Mouse (Mus musculus): ENCODE results near the gene Bmp7. TPM values are rescaled to one million over a fixed set of nuclear protein-coding genes. Genes with fewer than 3 reads are reported as not detected.

Gene Bmp7
- polyA plus RNA-seq, 1 experiment from 2014 or later: 27.5 TPM

DNA sequence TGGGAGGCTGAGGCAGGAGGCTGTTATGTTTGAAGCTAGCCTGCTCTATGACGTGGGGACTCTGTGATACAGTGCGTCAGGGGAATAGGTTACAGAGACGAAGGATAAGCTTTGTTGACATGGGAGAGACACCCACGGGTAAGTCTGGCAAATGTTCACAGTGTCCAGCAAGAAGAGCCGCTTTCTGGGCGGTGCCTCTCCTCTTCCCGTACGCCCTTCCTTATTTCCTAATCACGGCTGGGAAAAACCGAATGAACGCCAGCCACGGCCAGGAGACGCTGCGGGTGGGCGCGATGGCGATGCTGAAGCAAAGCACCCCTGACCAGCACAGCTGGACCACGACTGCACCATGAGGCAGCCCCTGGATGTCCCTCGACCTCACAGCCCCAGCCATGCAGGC lies 77.7 kb downstream of the Bmp7 start:
- no peak overlapping the region for H3K4me2 ChIP-seq
- no peak for ATAC-seq (ENCODE audit: insufficient number of reproducible peaks, low FRiP score, low TSS enrichment, low read depth)

DNA sequence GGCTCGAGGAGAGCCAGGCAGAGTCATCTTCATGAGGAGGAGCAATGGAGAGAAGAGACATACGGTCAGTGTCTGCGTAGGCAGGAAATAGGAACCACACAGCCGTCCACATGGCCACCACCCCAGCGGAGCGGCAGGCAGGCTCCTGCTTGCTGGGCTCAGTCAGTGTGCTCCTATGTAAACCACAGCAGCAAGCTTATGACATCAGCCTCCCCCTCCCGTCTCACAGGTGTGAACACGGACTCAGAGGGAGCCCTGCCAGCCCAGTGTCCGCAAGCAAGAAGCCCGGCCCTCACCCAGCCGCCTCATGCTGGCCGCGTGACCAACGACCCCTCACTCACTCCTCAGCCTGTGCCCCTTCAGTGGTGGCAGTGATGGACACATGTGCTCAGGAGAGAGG lies 78.5 kb downstream of the Bmp7 start:
- ATAC-seq (ENCODE audit: insufficient number of reproducible peaks, low FRiP score, low TSS enrichment, low read depth): 0 out of 2 replicates have a peak, but pooled peaks have one; percentile 14
- Histone ChIP-seq H3K9ac (no peak overlapping the region), H3K27ac (no peak overlapping the region)

More for the DNA sequence above, 77.7 kb downstream of the Bmp7 start:
- Histone ChIP-seq H3K9me3 (no peaks in the 10 kb centered on the region), H3K4me3 (no peak overlapping the region), H3K9ac (no peak overlapping the region), H3K27me3 (no peaks in the 10 kb centered on the region), H3K4me1 (peaks cover 51% of the 10 kb centered on the region), H3K36me3 (no peaks in the 10 kb centered on the region), H3K27ac (no peak overlapping the region)
- 72% methylated on average over 19 of the region's 19 CpGs for WGBS

DNA sequence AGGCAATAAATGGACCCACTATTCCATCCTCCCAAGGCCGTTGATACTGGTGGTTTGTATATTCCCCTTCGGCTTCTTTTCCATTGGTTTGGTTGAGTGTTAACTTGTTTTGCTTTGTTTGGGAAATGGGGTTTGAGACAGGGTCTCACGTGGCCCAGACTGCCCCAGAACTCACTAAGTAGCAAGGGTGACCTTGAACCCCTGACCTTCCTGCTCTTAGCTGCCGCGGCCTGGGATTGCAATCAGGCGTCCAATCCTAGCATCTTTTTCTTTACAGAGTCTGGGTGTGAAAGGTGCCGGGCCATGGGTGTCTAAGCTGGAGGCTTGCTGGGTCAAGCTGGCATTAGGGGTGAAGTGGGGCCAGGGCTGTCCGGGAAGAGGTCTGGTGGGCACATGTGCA lies 79.5 kb downstream of the Bmp7 start:
- Histone ChIP-seq H3K27me3 (no peaks in the 10 kb centered on the region), H3K9me3 (no peaks in the 10 kb centered on the region), H3K4me1 (peaks cover 42% of the 10 kb centered on the region), H3K27ac (no peak overlapping the region), H3K4me3 (no peak overlapping the region), H3K9ac (no peak overlapping the region), H3K4me2 (no peak overlapping the region), H3K36me3 (no peaks in the 10 kb centered on the region)
- 84% methylated on average over 8 of the region's 8 CpGs for WGBS
- no peak for ATAC-seq (ENCODE audit: insufficient number of reproducible peaks, low FRiP score, low TSS enrichment, low read depth)

More for the DNA sequence above, 78.5 kb downstream of the Bmp7 start:
- WGBS: 52% methylated on average over 14 of the region's 14 CpGs
- Histone ChIP-seq H3K4me1 (peaks cover 46% of the 10 kb centered on the region), H3K36me3 (no peaks in the 10 kb centered on the region), H3K27me3 (no peaks in the 10 kb centered on the region), H3K4me2 (no peak overlapping the region), H3K9me3 (no peaks in the 10 kb centered on the region), H3K4me3 (no peak overlapping the region)

DNA sequence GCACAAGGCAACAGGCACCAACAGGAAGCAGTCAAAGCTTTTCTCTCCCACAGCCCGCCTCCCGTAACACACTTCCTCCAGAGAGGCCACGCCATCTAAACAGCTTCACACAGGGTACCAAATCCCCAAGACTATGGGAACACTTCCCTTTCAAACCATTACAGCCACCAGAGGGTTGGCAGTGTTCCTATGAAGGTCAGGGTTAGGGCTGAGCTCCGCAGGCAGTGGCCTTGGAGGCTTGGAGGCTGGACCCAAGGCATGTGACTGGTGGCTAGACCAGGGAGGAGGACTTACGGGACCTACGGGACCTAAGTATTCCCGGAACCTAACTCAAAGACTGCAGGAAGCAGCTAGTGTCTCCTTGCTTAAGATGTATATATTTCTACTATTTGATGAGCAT lies 80.0 kb downstream of the Bmp7 start:
- no peaks in the 10 kb centered on the region for H3K9me3 ChIP-seq
- H3K9ac ChIP-seq: no peak overlapping the region
- H3K4me1 ChIP-seq: peaks cover 37% of the 10 kb centered on the region
- no peaks in the 10 kb centered on the region for H3K27me3 ChIP-seq
- H3K36me3 ChIP-seq: no peaks in the 10 kb centered on the region
- WGBS: 89% methylated on average over 7 of the region's 7 CpGs
- ATAC-seq (ENCODE audit: insufficient number of reproducible peaks, low FRiP score, low TSS enrichment, low read depth): no peak
- no peak overlapping the region for H3K27ac ChIP-seq
- H3K4me3 ChIP-seq: no peak overlapping the region
- no peak overlapping the region for H3K4me2 ChIP-seq

DNA sequence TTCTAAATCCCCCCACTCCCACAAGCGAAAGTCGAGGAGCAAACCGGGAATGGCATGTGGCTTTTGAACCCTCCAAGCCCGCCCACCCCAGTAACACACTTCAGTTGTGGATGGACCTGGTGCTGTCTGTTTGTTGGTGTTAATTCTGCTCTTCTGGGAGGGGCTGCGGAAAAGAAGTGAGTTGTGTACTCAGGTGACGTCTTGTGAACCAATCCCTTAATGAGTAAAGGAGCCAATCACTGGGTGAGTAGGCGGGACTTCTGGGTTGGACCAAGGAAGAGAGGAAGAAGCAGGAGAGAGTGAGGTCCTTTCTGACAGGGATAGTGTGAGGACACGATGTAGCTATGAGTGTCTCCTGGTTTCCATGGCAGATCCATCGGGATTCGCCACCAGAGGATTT lies 83.1 kb downstream of the Bmp7 start:
- WGBS: 67% methylated on average over 10 of the region's 10 CpGs
- no peak for ATAC-seq (ENCODE audit: insufficient number of reproducible peaks, low FRiP score, low TSS enrichment, low read depth)
- no peak overlapping the region for H3K4me3 ChIP-seq
- H3K9me3 ChIP-seq: no peaks in the 10 kb centered on the region
- no peaks in the 10 kb centered on the region for H3K36me3 ChIP-seq
- H3K9ac ChIP-seq: no peak overlapping the region
- H3K27me3 ChIP-seq: no peaks in the 10 kb centered on the region
- peaks cover 31% of the 10 kb centered on the region for H3K4me1 ChIP-seq
- no peak overlapping the region for H3K27ac ChIP-seq
- no peak overlapping the region for H3K4me2 ChIP-seq

DNA sequence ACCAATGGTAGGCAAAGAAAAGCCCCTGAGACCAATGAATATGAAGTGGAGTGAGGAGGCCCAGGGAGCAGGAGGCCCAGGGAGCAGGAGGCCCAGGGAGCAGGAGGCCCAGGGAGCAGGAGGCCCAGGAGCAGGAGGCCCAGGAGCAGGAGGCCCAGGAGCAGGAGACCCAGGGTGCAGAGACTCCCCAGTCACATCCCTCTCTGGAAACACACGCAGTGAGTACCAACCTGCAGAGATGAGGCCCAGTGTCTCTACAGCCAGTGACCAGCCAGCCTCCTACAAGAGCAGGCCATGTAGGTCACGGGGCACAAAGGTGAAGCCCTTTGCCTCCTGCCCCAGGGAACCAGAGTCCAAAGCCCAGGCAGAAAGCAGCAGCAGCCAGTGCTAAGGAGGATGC lies 83.6 kb downstream of the Bmp7 start:
- Histone ChIP-seq H3K4me1 (peaks cover 33% of the 10 kb centered on the region), H3K4me2 (no peak overlapping the region), H3K36me3 (no peaks in the 10 kb centered on the region), H3K27me3 (no peaks in the 10 kb centered on the region), H3K9ac (no peak overlapping the region), H3K4me3 (no peak overlapping the region), H3K27ac (no peak overlapping the region), H3K9me3 (no peaks in the 10 kb centered on the region)
- 69% methylated on average over 2 of the region's 2 CpGs for WGBS
- no peak for ATAC-seq (ENCODE audit: insufficient number of reproducible peaks, low FRiP score, low TSS enrichment, low read depth)

DNA sequence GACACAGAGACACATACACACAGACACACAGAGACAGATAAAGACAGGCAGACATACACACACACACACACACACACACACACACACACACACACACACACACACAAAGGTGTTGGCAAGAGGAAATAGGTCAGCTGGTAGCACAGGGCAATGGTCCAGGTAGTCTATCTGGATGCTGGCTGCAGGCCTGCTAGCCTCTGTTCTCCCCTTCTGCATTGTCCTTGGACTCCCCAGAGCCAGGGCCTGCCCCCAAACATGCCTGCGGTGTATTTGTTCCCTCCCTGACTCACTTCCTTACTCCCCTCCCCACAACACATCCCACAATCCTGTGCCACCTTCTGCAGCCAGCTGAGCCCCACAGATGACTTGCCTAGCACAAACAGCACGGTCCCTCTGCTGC lies 86.0 kb downstream of the Bmp7 start:
- Histone ChIP-seq H3K4me1 (peaks cover 40% of the 10 kb centered on the region), H3K27ac (no peak overlapping the region), H3K36me3 (no peaks in the 10 kb centered on the region), H3K4me2 (no peak overlapping the region), H3K27me3 (0 out of 2 replicates have a peak, but pooled peaks cover 5% of the 10 kb centered on the region), H3K4me3 (no peak overlapping the region), H3K9me3 (no peaks in the 10 kb centered on the region), H3K9ac (no peak overlapping the region)
- 54% methylated on average over 2 of the region's 2 CpGs for WGBS
- ATAC-seq (ENCODE audit: insufficient number of reproducible peaks, low FRiP score, low TSS enrichment, low read depth): no peak

DNA sequence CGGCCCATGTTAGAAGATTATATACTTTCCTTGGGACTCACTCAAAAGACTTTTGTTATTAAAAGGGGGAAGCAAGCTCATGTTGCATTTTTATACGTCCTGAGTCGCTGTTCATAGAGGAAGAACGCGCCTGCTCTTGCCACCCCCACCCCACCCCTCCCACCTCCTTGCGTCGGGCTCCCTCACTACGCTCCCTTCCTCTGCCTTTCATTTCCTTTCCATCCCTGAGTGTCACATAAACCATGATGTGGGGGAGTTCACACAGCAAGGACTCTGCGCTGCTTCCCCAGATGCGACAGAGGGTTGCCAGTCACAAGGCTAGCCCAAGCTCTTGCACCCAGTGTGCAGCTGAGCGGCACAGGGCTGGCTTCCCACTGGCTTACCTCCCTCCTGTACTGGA lies 88.3 kb downstream of the Bmp7 start:
- 25% methylated on average over 11 of the region's 11 CpGs for WGBS
- peak overlapping the region; percentile 33; the same call in 1 of the 2 replicates for H3K27ac ChIP-seq
- no peaks in the 10 kb centered on the region for H3K9me3 ChIP-seq
- H3K9ac ChIP-seq: no peak overlapping the region
- H3K4me3 ChIP-seq: no peak overlapping the region
- H3K27me3 ChIP-seq: 0 out of 2 replicates have a peak, but pooled peaks cover 5% of the 10 kb centered on the region
- no peaks in the 10 kb centered on the region for H3K36me3 ChIP-seq
- ATAC-seq (ENCODE audit: insufficient number of reproducible peaks, low FRiP score, low TSS enrichment, low read depth): peak; percentile 37; the same call in 1 of the 2 replicates
- H3K4me1 ChIP-seq: peaks cover 50% of the 10 kb centered on the region
- H3K4me2 ChIP-seq: no peak overlapping the region

DNA sequence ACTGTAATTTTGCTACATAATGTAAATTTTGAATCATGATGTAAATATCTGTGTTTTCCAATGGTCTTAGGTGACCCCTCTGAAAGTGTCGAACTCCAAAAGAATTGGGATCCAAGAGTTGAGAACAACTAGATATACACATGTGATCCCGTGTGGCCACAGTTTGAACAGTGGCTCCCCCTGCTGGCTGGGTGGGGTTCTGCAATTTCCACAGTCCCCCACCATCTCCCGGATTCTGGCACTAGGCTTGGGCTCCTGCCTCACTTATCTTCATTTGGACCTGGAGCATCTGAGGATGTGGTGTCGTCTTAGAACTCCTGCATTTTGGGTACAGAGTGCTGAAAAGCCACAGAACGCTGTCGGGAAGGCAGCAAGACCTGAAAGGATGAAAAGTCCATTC lies 91.9 kb downstream of the Bmp7 start:
- Histone ChIP-seq H3K27me3 (0 out of 2 replicates have a peak, but pooled peaks cover 5% of the 10 kb centered on the region), H3K9ac (no peak overlapping the region), H3K4me2 (no peak overlapping the region), H3K36me3 (no peaks in the 10 kb centered on the region), H3K4me1 (peaks cover 61% of the 10 kb centered on the region), H3K27ac (0 out of 2 replicates have a peak overlapping the region, but pooled peaks have one; percentile 8), H3K9me3 (no peaks in the 10 kb centered on the region), H3K4me3 (no peak overlapping the region)
- ATAC-seq (ENCODE audit: insufficient number of reproducible peaks, low FRiP score, low TSS enrichment, low read depth): no peak
- 69% methylated on average over 6 of the region's 6 CpGs for WGBS

DNA sequence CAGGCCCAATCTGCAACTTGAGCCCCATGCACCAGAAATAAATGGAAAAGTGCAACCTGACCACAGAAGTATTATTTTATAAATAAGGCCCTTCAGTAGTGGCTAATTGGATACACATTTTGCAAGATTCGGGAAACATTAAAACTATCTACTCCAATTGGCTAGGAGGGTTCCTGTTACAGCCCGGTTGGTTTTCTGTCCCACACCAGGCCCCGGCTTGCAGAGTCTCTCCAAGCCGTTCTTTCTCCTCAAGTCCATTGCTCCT lies 93.9 kb downstream of the Bmp7 start:
- no peak for ATAC-seq (ENCODE audit: insufficient number of reproducible peaks, low FRiP score, low TSS enrichment, low read depth)
- Histone ChIP-seq H3K9me3 (no peaks in the 10 kb centered on the region), H3K4me1 (peaks cover 44% of the 10 kb centered on the region), H3K27ac (peak overlapping the region; percentile 72), H3K4me2 (no peak overlapping the region), H3K36me3 (no peaks in the 10 kb centered on the region), H3K9ac (no peak overlapping the region), H3K27me3 (0 out of 2 replicates have a peak, but pooled peaks cover 5% of the 10 kb centered on the region), H3K4me3 (no peak overlapping the region)
- WGBS: 23% methylated on average over 4 of the region's 4 CpGs

DNA sequence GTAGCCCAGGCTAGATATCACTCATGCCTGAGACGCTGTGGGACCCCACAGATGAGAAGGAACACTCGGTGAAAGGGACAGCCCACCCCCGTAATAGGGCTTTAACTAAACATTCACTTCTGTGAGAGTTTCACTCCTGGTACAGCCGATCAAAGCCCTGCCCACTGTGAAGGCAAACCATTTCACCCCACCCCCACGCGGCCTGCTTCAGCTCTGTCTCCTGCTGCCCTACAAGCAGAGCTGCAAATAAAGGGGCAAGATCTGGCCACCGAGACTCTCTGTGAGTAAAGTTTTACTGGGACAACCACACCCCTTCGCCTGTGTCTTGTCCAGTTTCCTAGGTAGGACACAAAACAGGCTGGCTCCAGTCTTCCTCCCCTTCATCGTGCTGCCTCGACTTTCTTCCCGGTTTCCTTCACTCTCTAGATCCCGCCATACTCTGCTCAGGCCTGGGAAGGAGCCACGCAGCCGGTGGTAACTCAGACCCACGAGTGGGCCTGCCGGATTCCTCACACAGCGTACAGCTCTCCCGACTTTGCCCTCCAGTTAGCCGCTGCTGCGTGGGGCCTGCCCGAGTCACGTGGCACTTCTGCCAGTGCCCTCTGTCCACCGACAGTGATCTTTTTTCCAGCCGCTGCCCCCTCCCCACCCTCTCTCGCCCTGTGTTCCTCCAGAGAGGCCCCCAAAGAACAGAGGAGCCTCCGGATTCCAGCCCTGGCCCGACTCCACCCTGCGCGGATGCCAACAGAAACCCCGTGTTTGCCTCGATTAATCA lies 94.4 kb downstream of the Bmp7 start:
- 0 out of 2 replicates have a peak, but pooled peaks have one; percentile 45 for ATAC-seq (ENCODE audit: insufficient number of reproducible peaks, low FRiP score, low TSS enrichment, low read depth)
- WGBS: 34% methylated on average over 31 of the region's 31 CpGs
- 0 out of 2 replicates have a peak, but pooled peaks cover 5% of the 10 kb centered on the region for H3K27me3 ChIP-seq
- H3K36me3 ChIP-seq: no peaks in the 10 kb centered on the region
- H3K27ac ChIP-seq: peak overlapping the region; percentile 73
- no peak overlapping the region for H3K9ac ChIP-seq
- peaks cover 43% of the 10 kb centered on the region for H3K4me1 ChIP-seq
- H3K9me3 ChIP-seq: no peaks in the 10 kb centered on the region
- no peak overlapping the region for H3K4me3 ChIP-seq
- no peak overlapping the region for H3K4me2 ChIP-seq

DNA sequence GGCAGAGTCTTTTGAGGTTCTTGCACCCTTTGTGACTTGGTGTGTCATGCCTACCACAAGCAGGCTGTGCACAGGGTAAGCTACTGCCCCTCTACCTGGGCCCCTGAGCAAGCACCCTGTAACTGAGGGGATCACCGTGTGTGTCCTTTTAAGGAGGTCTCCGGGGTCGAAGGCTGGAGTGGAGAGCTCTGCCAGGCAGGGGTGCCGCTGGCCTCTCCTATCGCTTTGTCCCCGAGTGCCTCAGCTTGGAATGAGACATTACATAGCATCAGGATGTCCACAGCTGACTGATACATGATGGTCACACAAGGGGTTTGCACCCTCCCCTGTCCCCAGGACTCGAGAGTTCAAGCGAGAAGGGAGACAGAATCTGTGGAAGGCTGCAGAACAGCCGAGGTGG lies 96.2 kb downstream of the Bmp7 start:
- Histone ChIP-seq H3K27me3 (no peaks in the 10 kb centered on the region), H3K9ac (no peak overlapping the region), H3K9me3 (no peaks in the 10 kb centered on the region), H3K27ac (no peak overlapping the region), H3K4me3 (no peak overlapping the region), H3K36me3 (no peaks in the 10 kb centered on the region), H3K4me1 (peaks cover 44% of the 10 kb centered on the region), H3K4me2 (no peak overlapping the region)
- 82% methylated on average over 9 of the region's 9 CpGs for WGBS
- ATAC-seq (ENCODE audit: insufficient number of reproducible peaks, low FRiP score, low TSS enrichment, low read depth): no peak

Data from limb, embryonic 15.5 days (tissue).